Mouse (Mus musculus): Measurements from ENCODE around the gene Upb1. TPM values are rescaled to one million over a fixed set of nuclear protein-coding genes. Genes with fewer than 3 reads are reported as not detected.
"Not testable (repeated sequence)": the region's sequence is repeated elsewhere in the genome, so short reads cannot be mapped to it uniquely, and the experiment has no call there.

Gene Upb1
- total RNA-seq (2021) = under 1 TPM; 0.22 to 0.39 TPM

- intact Hi-C loops (cut with DNase I) = no loop called here
- no peak for DNase-seq (ENCODE audit: low spot score in 2 of 2)
These were observed at the start of gene Upb1 for GRCm38 (mm10) chr10:75400958-75401357. TSS of gene Upb1 (plus strand) at chr10:75401115.

- no peak for DNase-seq (ENCODE audit: low spot score in 2 of 2)
- intact Hi-C loops (cut with DNase I) = no loop called here
These were observed 48.4 kb upstream of the Upb1 start for GRCm38 (mm10) chr10:75352541-75352940.

GRCm38 (mm10) chr10:75353838-75354241 is 47.1 kb upstream of the Upb1 start:
- intact Hi-C loops (cut with DNase I); DNase-seq (ENCODE audit: low spot score in 2 of 2): not testable (repeated sequence)

GRCm38 (mm10) chr10:75355341-75355740 is 45.6 kb upstream of the Upb1 start:
- DNase-seq (ENCODE audit: low spot score in 2 of 2) = no peak
- intact Hi-C loops (cut with DNase I) = no loop called here

- intact Hi-C loops (cut with DNase I) = not testable (repeated sequence)
- peak; percentile 4 to 7 for DNase-seq (ENCODE audit: low spot score in 2 of 2)
These were observed 36.7 kb upstream of the Upb1 start for GRCm38 (mm10) chr10:75364214-75364690.

- no peak for DNase-seq (ENCODE audit: low spot score in 2 of 2)
- intact Hi-C loops (cut with DNase I) = no loop called here
These were observed 36.1 kb upstream of the Upb1 start for GRCm38 (mm10) chr10:75364796-75365195.

- DNase-seq (ENCODE audit: low spot score in 2 of 2) = no peak
- intact Hi-C loops (cut with DNase I) = no loop called here
These were observed 35.7 kb upstream of the Upb1 start for GRCm38 (mm10) chr10:75365231-75365633.

- DNase-seq (ENCODE audit: low spot score in 2 of 2) = peak; percentile 10 to 14
- intact Hi-C loops (cut with DNase I) = not testable (repeated sequence)
These were observed 27.1 kb upstream of the Upb1 start for GRCm38 (mm10) chr10:75373655-75374351.

GRCm38 (mm10) chr10:75378688-75379087 is 22.2 kb upstream of the Upb1 start:
- DNase-seq (ENCODE audit: low spot score in 2 of 2) = no peak
- intact Hi-C loops (cut with DNase I) = no loop called here

- intact Hi-C loops (cut with DNase I) = no loop called here
These were observed 10.8 kb upstream of the Upb1 start for GRCm38 (mm10) chr10:75390156-75390555.

GRCm38 (mm10) chr10:75390832-75391231 is 10.1 kb upstream of the Upb1 start:
- intact Hi-C loops (cut with DNase I) = no loop called here
- no peak for DNase-seq (ENCODE audit: low spot score in 2 of 2)

More at GRCm38 (mm10) chr10:75390156-75390555, 10.8 kb upstream of the Upb1 start:
- no peak for DNase-seq (ENCODE audit: low spot score in 2 of 2)

- intact Hi-C loops (cut with DNase I) = no loop called here
- DNase-seq (ENCODE audit: low spot score in 2 of 2) = no peak
These were observed 6.1 kb upstream of the Upb1 start for GRCm38 (mm10) chr10:75394796-75395195.

- DNase-seq (ENCODE audit: low spot score in 2 of 2) = no peak
- intact Hi-C loops (cut with DNase I) = no loop called here
These were observed 3.9 kb upstream of the Upb1 start for GRCm38 (mm10) chr10:75396966-75397365.

- intact Hi-C loops (cut with DNase I) = no loop called here
- no peak for DNase-seq (ENCODE audit: low spot score in 2 of 2)
These were observed 5.0 kb downstream of the Upb1 start for GRCm38 (mm10) chr10:75405916-75406315.

GRCm38 (mm10) chr10:75406755-75407154 is 5.8 kb downstream of the Upb1 start:
- peak in 1 of 2 experiments; percentile 4 for DNase-seq (ENCODE audit: low spot score in 2 of 2)
- intact Hi-C loops (cut with DNase I) = no loop called here

GRCm38 (mm10) chr10:75407741-75408140 is 6.8 kb downstream of the Upb1 start:
- DNase-seq (ENCODE audit: low spot score in 2 of 2) = no peak
- intact Hi-C loops (cut with DNase I) = no loop called here

GRCm38 (mm10) chr10:75411343-75412113 is 10.6 kb downstream of the Upb1 start:
- DNase-seq (ENCODE audit: low spot score in 2 of 2); intact Hi-C loops (cut with DNase I): not testable (repeated sequence)

- intact Hi-C loops (cut with DNase I) = no loop called here
These were observed 11.5 kb downstream of the Upb1 start for GRCm38 (mm10) chr10:75412114-75413103.

GRCm38 (mm10) chr10:75414925-75415324 is 14.0 kb downstream of the Upb1 start:
- no peak for DNase-seq (ENCODE audit: low spot score in 2 of 2)
- intact Hi-C loops (cut with DNase I) = no loop called here

More at GRCm38 (mm10) chr10:75412114-75413103, 11.5 kb downstream of the Upb1 start:
- DNase-seq (ENCODE audit: low spot score in 2 of 2) = no peak

Measured in left cerebral cortex, postnatal 36 days (tissue).